Mouse (Mus musculus) ZHBTc4 (cell line): Measurements from ENCODE around the gene Ankle1.
"Not testable (repeated sequence)": the region's sequence is repeated elsewhere in the genome, so short reads cannot be mapped to it uniquely, and the experiment has no call there.

Source experiments
- DNase-seq: peaks from one replicate; pipeline ENCODE4 v3.0.0-alpha.2; 2011; ENCODE audit warnings: low read depth, low spot score

Gene Ankle1

DNA sequence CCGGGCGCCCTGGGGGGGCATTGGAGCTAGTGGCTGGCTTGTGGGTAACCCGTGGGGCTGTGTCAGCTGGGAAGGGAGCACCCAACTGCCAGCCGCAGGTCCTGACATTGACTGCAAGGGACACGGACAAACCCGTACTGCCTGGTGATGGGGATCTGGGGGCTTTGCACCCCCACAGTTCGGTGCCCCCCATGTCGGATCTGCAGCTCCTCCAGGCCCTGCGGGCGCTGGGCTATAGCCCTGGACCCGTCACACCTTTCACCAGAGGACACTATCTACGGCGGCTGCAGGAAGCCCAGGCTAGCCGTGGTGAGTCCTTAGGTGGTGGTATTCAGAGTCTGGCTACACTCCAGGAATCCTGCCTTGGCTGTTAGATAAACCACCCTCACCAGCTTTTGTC is 1.6 kb downstream of the Ankle1 start:
- no peak for DNase-seq

- no peak for DNase-seq
These were observed 2.4 kb downstream of the Ankle1 start for GRCm38 (mm10) chr8:71408231-71408630.

DNA sequence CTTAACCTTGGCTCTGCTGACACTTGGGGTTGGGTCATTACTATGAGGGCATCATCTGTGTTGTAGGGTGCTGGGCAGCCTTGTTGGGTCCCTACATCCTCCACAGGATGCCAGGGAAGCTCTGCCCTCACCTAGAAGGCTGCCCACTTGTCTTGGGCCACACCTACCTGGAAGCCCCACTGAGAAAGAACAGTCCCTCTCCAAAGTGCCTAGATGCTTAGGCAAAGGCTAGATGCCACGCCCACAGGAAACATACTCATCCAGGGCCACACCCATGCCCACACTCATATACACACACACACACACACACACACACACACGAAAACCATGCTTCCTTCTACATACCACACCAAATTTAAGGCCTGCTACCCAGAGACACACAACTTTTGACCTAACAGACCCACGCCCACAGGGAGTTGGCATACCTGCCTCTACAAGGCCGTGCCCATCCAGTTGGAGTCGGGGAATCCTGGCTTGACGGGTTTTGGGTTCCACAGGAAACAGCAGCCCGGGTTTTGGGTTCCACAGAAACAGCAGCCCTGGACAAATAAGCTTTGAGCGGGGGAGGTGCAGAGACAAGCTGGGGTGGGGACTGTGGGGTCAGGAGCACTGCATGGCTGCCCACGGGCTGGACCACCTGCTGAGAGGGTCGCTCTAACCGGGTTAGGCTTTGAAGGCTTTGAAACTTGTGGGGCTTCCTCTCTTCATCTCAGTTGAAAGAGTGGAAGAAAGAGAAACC is 5.9 kb downstream of the Ankle1 start:
- DNase-seq: no peak

DNA sequence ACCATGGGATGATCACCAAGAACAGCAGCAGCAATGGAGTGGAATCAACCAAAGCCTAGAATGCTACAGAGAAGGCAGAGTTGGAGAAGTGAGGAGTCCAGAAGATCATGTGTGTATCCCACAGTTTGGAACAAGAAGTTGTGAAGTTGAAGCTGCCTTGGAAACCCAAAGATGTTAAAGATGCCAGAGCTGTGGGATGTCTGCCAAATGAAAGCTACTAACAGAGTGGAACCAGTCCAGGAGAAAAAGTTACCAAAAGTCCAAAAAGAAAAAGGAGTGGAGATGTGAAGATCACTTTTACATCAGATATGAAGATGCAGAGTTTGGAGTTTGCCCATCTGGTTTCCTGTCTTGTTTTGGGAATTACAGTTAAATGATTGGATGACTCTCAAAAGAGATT is 16.3 kb downstream of the Ankle1 start:
- no peak for DNase-seq

DNA sequence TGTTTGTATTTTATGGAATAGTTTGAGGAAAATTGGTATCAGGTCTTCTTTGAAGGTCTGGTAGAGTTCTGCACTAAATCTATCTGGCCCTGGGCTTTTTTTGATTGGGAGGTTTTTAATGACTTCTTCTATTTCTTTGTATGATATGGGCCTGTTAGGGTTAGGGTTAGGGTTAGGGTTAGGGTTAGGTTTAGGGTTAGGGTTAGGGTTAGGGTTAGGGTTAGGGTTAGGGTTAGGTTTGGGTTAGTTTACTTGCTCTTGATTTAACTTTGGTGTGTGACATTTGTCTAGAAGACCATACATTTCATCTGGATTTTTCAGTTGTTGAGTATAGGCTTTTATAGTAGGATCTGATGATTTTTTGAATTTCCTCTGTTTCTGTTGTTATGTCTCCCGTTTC is 27.1 kb downstream of the Ankle1 start:
- not testable (repeated sequence) for DNase-seq

GRCm38 (mm10) chr8:71437041-71437440 is 31.2 kb downstream of the Ankle1 start:
- DNase-seq: no peak

DNA sequence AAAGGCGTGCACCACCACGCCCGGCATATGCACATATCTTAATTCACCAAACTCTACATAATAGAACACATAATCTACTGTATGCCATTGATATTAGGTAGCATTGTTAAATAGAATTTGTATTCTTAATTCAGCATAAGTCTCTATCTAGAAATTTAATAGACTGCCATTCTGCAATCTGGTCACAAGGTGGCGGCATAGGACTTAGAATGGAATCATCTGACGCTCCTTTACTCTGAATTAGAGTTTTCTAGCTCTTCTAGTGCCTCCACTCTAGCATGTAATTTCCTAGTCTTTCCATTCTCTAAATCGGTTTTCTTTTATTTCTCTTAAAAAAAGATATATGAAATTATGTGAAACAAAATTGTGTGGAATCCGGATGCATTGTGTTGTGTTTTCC is 35.6 kb downstream of the Ankle1 start:
- peak; percentile 67 for DNase-seq

DNA sequence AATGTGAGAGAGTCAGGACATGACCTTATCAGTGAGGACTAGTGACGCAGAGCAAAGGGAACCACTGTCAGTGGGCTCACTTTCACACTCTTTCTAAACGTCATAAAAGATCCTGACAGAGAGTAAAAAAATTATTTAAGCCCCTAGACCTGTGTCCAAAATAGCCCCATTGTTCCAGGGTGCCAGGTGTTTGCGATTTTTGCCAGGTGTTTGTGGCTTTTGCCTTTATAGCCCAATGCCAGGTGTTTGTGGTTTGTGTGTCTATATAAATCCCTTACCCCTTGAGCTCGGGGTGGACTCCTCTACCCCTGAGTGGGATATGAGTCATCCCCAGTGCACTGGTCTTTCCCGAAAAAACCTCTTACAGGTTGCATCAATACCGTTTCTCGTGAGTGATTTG is 39.3 kb downstream of the Ankle1 start:
- no peak for DNase-seq

GRCm38 (mm10) chr8:71451337-71451736 is 45.5 kb downstream of the Ankle1 start:
- no peak for DNase-seq

DNA sequence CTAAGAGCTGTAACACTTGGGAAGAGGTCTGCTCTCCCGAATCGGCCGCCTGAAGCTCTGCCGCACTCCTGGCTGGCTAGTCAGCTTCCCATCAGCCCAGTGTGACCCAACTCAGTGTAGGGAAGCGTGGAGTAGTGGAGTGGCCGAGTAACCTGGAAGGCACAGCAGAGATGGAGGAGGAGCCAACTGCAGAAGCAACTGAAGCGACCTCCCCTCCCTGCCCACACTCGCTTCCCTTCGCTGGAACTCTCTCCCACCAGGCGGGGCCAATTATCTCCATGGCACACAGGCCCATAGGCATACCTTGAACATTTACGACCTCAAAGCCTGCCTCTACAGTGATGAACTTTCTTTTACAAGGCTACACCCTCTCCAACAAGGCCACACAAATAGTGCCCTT is 46.0 kb downstream of the Ankle1 start:
- peak; percentile 27 for DNase-seq

DNA sequence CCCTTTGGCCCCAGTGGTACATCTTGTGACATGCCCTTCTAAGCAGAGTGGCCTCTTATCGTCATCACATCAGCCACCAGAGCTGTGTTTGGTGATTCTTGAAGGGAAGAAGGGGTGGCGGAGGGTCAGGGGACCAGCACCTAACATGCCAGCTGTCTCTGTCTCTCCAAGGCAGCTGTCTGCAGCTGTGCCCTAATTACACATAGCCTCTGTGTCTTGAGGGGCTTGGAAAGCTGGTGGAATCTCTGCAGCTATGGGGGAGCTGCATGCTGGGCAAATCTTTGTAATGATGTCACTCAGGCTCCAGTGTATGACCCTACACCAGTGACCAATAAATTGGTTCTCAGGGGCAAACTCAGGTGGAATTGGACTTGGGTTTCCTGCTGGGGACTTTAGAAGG is 46.9 kb downstream of the Ankle1 start:
- no peak for DNase-seq

DNA sequence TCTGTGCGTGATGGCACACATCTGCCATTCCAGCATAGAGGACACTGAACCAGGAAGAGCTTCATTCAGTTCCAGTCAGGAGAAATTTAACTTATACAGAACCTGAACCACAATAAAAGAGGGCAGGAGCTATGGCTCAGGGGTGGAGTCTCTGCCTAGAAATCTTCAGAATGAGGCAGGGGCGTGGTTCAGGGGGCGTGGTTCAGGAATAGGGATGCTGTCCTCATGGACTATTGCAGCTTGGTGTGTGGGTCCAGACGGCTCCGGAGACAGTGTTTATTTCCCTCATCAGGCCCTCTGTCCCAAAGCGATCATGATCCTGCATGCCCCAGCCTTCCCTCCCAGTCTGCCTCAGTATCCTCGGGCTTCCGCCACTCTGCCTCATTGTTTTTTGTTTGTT is 48.9 kb downstream of the Ankle1 start:
- DNase-seq: peak; percentile 63

- DNase-seq: peak; percentile 50
These were observed 51.1 kb downstream of the Ankle1 start for GRCm38 (mm10) chr8:71456906-71457305.

DNA sequence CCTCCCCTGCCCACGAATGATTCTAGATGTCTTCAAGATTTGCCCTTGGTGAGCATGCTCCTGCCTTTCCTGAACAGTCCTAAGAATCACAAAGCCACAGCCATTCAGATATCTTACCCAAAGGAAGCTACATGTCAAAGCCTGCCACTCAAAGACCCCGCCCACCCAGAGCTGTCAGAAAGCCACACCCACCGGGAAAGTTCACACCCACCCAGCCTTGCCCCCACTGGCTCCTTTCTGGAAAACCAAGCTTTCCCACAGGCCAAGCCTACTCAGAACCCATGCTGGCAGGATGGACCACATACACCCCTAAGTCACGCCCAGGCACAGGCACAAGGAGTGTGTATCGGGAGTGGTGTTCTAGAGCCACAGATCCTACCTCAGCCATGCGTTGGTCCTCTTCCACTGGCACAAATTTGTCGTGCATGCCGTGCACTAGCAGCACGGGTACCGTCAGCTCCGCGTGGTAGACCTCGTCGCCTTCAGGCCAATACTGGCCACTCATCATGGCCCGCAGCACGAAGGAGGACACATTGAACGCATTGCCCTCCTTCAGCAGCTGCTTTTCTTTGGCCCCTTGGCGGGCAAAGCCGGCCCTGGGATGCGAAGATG is 52.0 kb downstream of the Ankle1 start:
- peak; percentile 75 for DNase-seq
